Mouse (Mus musculus): ENCODE measurements at regions not wholly inside any gene's neighbourhood (a gene's known extent, or its start where the extent isn't known, plus 50 kb on each side); places are given as distances from the start of the nearest gene placed in this dataset.
A peak's percentile ranks its signal among the peaks of the same experiment; 100 is the strongest.

DNA sequence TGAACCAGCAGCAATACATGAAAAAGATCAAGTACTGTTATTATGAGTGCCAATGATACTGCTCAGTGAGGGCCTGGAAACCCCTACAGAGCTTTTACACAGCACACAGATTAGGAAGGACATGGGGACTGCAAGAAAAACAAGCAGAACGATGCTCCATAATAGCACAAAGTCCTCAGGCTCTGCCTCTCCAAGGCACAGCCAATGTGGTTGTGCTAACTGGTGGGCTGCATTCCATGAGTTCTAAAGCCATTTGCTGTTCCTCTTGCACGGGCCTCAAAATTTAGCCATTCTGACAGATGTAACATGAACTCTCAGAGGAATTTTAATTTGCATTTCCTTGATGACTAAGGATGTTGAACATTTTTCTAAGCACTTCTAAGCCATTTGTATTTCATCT, 465.0 kb upstream of the Jag1 start:
- no peak for DNase-seq (ENCODE audit: low spot score)

DNA sequence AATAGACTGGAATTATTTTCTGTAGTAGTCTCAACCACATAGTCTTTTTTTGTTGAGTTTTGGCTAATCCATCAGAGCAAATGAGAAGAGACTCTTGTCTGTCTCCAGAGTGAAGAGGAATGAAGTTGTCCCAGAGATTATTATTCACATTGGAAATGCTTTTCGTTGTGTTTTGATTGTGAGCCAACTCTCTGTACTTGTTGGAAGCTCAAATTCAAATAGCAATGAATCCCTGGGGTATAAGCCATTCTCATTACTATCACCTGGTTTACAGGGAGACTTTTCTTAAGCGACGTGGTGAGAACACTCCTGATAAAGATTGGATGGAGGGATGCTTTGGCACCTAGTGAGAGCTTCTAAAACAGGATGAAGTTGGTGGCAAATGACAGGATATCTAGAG, 459.3 kb upstream of the Jag1 start:
- DNase-seq (ENCODE audit: low spot score): no peak

DNA sequence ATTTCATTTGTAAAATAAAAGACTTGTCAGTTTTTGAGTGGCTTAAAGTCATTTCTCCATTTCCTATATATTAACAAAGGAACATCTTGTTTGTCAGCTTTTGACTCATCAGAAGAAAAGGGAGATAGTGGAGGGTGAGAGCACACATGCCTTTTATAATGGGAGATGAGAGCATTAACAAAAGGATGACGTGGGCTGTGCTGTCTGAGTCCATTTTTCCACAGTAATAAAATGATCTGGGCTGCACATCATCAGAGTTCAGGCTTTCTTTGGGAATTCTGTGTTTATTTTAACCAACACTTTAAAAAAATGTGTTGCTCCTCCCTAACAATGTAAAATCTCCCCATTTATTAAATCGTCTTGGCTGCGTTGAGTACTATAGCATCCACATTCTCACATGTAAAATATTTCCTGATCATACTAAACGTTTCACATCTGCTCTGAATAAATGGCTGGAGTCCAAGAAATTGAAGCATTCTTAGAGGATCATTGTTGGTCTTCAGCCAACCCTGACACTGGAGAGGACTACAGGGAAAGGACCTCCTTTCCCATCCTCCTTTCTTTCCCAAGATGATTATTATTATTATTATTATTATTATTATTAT, 458.5 kb upstream of the Jag1 start:
- no peak for DNase-seq (ENCODE audit: low spot score)

DNA sequence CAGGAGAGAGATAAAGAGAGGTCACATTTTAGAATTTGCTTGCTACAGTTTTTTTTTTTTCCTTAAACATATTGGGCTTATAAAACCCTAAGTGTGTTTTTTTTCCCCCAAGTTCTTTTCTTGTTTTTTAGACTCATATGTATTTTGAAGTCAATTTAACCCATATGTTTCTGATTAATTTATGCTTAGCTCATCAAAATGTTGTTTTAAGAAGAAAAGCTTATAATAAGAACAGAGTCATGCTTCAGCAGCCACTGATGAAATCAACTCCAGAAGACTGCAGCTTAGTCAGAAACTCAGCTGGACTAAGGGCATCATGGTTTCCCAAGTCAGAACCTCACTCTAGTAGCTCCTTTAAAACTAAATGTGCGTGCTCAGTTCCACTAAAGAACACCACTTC, 454.7 kb upstream of the Jag1 start:
- DNase-seq (ENCODE audit: low spot score): no peak

DNA sequence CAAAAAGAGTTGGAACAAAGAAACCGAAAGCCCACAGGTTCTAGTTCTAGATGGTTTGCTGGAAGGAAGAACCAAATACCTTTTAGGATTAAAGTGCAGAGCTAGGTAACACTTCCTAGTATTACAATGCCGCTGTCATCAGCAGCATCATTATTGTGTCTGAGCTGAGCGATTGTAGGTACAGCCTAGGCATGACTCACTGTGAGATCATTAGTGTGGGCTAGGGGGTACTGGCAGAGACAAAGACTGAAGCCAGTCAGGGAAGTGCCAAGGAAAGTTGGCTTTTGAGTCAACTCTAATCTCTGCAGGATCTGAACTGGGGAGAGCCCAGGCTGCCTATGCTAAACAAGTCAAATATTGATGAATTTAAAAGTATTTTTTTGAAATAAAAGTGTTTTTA, 450.2 kb upstream of the Jag1 start:
- no peak for DNase-seq (ENCODE audit: low spot score)

DNA sequence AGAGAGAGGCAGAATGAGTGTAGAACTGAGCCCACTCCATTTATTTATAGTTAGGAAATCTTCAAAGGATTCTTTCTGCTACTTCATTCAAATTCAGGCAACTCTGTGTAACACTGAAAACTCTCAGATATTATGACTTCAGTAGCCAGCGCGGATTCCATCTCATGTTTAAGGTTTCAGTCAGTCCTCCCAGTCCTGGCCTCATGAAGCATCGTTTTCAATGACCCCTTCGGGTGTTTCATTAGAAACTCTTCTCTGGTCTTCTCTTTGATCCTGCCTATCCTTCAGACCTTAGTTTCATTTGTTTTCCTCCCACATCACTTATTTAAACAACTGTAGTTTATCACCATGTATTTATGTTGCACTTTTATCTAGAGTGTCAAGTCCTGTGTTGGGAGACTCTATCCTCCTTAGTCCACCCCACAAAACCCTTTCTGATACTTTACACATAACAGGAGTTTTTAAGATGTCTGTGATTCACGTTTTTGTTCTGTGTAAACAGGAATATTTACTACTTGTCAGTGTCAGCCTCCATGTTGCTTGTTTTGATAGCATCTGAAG, 447.7 kb upstream of the Jag1 start:
- DNase-seq (ENCODE audit: low spot score): no peak

DNA sequence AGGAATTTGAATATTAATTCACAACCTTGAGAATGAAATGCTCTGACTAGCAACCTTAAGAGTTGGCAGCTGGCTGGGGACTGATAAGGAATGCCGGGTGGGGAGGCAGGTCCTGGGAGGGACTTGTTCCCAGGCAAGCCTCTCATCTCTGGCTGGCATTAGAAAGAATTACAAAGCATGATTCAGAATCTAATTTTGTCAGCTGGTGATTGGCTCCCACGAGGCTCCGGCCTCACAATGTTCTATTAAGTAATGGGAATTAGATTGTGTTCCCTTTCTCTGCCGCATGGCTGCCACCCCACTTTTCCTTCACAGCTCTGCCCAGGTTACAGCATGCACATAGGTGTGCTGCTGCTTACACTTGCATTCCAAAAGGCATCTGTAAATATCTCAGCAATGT, 443.9 kb upstream of the Jag1 start:
- no peak for DNase-seq (ENCODE audit: low spot score)

DNA sequence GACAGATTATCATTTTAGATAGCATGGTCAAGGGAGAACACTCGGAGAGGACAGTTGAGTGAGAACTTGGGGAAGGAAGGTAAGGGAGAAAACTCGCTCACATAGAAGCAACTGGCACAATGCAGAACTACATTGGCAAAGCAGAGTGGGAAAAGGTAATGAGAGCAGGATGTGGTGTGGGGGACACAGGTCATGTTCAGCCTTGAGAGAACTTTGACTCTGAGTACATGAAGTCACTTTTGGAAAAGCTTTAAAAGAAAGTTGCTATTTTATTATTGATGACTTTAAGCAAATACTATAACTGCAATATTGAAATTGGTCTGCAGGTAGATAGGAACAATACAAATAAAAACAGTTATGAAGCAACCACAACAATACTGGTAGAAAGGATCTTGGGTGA, 437.4 kb upstream of the Jag1 start:
- no peak for DNase-seq (ENCODE audit: low spot score)

DNA sequence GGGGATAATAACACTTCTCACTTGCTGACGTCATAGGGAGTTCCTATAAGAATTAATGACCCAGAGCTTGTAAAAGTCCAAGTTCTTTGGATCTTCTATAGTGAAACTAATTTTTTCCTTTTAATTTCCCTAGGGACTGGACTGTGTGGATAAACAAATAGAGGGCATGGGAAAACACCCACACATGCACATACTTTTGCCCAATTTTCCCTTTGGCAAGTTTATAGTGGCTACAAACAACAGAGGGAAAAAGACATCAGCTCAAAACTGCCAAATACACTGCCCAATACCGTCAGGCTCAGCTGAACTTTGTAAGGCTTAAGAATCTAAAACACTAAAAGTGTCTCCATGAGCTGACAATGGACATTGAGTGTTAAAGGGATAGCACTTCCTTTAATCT, 420.1 kb upstream of the Jag1 start:
- DNase-seq (ENCODE audit: low spot score): no peak

DNA sequence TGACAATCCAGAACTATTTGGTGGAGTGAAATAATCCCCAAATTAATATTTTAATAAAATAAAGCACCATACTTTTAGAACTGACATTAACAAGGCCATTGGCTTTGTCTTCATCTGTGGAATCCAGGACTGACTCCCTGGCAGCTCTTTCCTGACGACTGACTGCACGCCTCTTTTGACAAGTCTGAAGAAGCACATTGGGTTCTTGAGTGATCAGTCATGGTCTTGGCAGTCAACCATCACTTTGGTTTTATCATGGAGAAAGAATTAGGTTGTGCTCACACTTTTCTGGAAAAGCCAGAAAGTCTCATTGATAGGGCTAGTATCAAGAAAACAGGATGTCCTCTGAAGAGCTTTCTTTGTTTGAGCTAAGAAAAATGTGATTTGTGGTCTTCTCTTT, 399.8 kb upstream of the Jag1 start:
- DNase-seq (ENCODE audit: low spot score): no peak

DNA sequence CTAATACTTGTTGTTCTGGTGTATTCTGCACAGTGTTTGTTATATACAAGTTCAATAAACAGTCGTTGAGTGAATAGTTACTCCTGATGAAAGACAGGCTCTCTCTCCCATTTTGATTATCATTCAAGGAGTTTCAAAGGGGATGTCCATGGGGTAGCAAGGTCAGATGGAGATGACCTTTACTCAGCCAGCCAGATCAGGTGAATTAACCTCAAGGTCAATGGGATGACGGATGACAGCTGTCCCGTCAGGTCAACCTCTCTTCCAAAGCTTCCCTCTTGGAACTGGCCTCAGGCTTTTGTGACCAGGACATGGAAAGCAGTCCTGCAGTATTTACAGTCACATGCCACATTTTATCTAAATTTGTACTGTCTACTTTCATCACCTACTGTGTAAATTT, 398.6 kb upstream of the Jag1 start:
- no peak for DNase-seq (ENCODE audit: low spot score)

DNA sequence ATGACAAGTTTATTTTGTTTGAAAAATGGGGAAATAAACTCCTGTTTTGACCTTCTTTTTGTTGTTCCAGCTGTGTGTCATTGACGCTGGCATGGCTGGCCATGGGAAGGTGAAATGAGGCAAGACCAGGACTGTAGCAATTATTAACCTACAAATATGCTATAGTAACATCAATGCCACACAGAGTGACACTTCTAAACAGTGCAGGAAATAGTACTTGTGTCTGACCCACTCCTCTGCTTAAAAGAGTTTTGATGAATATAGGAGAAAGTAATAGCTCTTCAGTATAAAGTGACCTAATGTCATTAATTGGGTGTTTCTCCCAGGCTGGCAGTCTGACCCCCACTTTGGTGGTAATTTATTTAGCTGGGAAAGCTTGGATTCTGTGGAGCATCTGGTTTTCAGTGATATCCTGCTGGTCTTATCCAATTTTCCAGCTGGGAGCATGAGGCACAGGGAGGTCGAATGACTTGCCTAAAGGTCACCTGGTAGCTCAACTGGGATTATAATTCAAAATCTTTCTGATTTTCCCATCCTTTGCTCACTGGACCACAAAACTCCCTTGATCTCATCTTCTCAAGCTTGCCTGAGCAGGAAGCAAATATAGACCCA, 397.6 kb upstream of the Jag1 start:
- DNase-seq (ENCODE audit: low spot score): no peak

DNA sequence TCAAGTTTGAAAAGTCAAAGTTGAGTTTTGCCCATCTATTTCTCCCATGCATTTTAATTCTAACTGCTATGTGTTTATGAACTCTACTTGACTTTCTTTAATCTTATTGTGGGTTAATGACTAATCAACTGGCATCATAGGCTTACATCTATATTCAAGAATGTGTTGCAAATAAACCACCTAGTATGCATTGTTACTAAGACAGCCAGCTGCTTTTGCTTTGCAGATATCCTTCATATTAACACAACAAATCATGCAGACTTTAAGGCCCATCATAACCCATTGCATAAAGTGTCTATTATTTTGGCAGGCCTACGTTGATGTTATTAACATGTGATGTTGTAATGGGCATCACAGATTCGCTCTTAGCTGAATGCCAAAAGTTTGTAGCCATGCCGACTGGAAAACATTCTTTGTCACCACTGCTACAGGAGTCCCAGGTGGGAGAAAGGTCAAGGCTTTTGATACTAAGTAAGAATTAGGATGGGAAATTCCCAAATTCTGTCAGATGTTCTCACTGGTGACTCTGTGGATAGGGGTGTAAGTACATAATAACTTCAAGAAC, 394.3 kb upstream of the Jag1 start:
- no peak for DNase-seq (ENCODE audit: low spot score)

DNA sequence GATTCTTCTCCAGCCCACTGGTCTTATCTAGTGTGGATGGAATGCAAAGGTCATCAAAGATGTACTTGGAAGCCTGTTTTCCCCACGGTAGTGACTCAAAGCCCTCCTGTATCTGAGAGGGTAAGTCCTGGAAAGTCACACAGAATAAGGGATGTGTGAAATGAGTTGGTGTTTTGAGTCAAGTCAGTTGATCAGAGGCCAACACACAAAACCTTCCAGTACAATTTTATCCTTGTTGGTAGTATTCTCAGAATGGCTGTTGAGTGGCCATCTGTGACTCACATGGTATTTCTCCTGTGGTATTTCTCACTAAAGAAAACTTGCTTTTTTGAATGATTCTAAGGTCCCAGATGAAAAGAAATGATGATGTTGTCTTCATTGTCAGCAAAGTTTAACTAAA, 384.8 kb upstream of the Jag1 start:
- no peak for DNase-seq (ENCODE audit: low spot score)

DNA sequence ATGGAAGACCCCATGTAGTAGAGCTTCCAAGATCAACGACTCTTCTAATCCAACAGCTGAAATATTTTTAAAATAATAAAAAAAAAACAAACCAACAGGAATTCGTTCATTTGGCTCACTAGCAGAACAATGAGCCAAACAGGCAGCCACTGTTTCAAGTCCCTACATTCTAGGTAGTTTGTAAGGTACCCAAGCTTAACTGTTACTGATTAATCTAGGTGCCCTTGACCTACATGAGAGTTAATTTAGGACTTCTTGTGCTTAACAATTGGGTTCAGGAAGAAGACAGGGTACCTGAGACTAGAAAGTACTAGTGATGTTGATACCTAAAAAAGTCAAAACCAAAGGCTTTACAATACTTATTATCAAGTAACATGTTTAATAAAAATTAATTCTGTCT, 381.2 kb upstream of the Jag1 start:
- DNase-seq (ENCODE audit: low spot score): no peak

DNA sequence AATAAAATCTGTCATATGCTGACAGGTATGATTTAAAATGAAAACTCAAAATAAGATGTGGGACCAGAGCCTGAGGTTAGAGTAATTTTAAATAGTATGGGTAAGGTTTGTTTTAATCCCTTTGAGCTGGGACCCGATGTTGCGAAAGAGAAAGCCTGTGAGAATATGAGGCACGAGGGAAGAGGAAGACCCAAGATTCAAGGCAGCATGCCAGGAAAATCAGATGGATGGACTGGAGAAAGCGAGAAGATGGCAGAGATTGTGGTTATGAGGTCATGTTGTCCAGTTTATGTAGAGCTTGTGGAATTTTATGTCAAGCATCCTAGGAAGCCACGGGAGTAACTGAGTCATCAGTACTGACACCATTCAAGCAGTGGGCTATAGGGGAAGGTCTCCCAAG, 377.2 kb upstream of the Jag1 start:
- no peak for DNase-seq (ENCODE audit: low spot score)

DNA sequence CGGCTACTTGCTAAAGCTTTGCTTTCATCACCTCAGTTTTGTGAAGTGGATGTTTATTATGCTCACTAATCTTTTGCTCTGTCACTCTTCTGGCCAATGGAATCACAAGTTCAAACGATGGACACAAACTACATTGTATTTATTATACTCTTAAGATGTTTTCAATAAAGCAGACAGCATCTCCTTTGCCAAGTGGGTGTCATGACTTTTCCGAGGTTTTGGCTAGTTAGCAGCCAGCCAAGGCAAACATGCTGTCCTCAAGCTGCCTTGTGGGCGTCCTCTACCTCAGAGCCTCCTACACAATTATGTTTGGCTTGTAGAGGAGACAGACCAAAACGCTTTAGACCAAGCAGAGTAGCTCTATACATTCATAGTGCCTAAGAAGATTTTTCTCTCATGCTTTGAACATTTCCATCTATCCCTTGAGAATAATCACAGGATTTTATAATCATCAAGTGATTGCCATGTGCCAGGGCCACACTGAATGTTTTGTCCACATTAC, 372.8 kb upstream of the Jag1 start:
- DNase-seq (ENCODE audit: low spot score): peak; percentile 3

DNA sequence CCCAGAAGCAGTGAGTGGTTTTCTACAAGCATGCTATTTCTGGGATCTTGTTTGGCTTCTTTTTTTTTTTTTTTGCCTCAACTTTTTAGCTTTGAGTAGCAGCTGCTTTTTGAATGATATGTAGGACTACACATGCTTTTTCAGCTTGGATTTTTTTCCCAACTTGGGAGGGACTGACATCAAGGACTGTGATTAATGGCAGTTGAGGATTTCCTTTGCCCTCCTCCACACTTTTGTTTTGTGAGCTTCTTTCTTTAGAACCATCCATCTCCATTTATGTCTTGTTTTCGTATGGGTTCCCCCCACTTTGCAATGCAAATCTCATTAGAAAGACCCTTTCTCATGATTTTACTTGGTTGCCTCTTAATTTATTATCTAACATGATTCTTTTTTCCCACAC, 352.3 kb upstream of the Jag1 start:
- DNase-seq (ENCODE audit: low spot score): no peak

DNA sequence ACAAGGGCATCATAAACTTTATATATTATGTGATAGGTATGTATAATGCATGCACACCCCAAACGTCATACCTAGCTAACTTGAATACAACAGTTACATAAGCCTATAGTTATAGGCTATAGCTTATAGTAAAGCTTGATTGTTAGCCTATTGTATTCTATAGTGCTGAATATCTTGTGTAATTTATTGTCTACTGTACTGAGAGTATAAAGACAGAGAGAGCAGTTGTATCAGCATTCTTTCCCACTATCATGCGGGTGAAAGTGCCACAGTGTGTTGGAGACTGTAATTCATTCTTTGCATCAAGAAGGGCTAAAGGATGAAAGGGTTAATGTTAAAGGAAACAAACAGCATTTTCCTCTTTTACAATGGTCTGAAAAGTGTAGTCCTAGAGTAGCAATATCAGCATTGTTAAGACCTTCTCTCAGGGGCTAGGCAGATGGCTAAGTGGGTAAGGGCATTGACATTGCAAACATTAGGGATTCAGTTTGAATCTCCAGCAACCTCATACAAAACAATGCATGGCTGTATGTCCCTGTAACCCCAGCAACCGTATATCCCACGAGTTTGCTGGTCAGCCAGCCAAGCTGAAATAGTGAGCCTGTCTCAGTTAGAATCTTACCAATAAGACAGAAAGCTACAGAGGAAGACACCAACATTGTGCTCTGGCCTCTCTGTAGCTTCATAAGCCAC, 340.8 kb upstream of the Jag1 start:
- DNase-seq (ENCODE audit: low spot score): no peak

DNA sequence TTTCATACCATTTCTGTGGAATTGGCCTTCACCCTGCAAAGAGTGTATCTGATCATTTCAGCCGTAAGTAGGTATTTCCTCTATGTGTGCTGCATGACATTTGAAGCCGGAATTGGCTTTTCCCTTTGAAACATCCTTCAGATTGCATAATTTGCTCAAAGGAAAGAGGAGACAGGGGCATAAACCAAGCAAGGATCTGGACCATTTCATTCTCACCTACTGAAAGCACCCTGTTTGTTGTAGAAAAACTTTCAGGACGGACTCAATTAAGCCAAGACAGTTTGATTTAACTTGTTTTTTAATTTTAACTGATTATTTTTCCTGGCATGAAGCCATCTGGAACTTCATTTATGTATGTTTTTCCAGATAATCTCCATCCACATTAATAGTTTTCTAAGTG, 340.0 kb upstream of the Jag1 start:
- DNase-seq (ENCODE audit: low spot score): no peak

DNA sequence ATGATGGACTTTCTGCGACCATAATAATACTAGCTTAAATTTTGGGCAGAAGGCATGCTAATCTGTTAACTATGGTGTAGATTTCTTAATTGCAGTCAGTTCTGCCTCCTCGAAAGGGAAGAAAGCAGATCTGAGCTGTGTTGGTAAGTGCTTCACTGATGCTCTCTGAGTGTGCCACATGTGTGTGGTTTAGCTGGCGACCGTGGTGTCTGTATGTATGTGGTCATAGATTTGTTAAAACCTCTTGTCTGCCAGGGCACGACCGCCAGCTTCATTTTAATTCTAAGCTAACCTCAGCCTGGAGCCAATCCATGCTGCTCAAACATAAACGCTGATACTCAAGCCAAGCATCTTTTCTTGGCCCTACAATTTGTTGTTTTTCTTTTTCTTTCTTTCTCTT, 330.5 kb upstream of the Jag1 start:
- no peak for DNase-seq (ENCODE audit: low spot score)

DNA sequence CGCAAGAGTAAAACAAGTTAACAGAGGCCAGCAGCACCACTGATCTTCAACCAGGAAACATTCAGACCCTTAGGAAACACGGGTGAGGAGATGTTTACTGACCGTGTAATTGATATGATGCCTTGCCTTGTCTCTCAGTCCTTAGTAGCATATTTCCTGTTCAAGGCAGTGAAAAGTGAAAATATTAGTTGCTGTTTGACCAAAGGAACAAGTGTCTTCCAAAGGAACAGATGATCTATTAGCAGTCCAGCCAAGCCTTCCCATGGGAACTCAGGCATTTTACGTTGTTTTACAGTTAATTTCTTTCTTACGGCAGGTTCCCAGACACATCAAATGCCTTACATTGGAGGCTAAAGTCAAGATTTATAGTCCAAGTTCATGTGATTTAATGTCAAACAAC, 321.3 kb upstream of the Jag1 start:
- no peak for DNase-seq (ENCODE audit: low spot score)

DNA sequence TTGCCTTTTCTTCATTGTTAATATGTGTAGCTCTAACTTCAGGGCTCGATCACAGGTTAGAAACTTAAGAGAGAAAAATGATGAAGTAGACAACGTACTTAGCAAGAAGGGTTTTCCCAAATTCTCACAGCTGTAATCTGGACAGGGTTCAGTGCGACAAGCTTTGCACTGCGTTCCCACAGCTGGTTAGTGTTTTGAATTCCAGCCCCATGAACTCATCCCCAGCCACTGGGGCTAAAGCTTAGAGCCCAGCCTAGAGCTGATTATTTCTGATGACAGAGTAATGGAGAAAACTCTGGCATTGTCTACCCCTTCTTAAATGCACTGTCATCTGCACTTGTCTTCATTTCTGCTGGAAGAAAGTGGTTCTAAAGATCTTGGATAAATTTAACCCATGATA, 319.7 kb upstream of the Jag1 start:
- no peak for DNase-seq (ENCODE audit: low spot score)
